Mouse (Mus musculus): ENCODE results near the gene Gm49396.

DNA sequence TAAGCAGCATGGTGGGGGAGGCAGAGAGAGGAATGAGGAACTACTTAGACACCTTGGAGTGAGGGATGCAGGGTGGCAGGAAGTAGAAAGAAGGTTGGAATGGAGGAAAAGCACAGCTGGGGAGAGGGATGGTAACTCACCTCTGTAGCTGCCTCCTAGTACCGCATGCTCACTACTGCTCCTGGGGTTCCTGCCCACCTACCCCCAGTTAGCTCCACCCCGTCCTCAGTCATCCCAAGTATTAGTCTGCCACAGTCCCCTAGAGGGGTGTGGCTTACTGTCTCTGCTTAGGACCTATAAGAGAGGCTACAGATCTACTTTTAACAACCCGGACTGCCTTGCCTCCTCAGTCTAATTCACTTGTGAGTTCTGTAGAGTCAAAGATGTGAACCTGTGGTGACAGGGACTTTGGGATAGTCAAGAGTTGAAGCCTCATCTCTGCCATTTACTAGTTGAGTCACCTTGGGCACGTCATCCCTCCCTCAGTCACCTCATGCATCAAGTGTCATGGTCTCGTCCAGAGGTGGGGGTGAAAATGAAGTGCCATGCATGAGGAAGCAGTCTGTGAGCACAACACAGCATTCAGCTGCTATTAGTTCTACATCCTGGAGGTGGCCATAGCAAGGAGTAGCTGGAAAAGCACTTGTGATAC lies 29.8 kb downstream of the Gm49396 start:
- TF ChIP-seq CTCF (IDR thresholded peaks at IDR 0.05; ENCODE audit: insufficient read depth, low read depth, low read length): no peak
- no peak for TF ChIP-seq POLR2A (IDR thresholded peaks at IDR 0.05; ENCODE audit: insufficient read depth, low read depth, low read length)

All from olfactory bulb, adult 2 months (tissue).